Mouse (Mus musculus) MEL-GATA-1-ER (cell line): ENCODE measurements at regions not wholly inside any gene's neighbourhood (a gene's known extent, or its start where the extent isn't known, plus 50 kb on each side); places are given as distances from the start of the nearest gene placed in this dataset.

Source experiments
- DNase-seq: peaks from one replicate; pipeline ENCODE4 v3.0.0-alpha.2; 2012; ENCODE audit warnings: low read depth; ENCODE audit errors: extremely low read depth

- DNase-seq = no peak
Measured at GRCm38 (mm10) chr16:89625710-89626109, 54.7 kb upstream of the Krtap11-1 start.

- DNase-seq = no peak
Measured at GRCm38 (mm10) chr16:89625253-89625652, 54.3 kb upstream of the Krtap11-1 start.
